Mouse (Mus musculus) 3134 (cell line): ENCODE data around the gene Cnn3.

Experiments used
- DNase-seq: peaks from one replicate; pipeline ENCODE4 v3.0.0-alpha.2; 2011; ENCODE audit warnings: low spot score; ENCODE audit not compliant: insufficient read length; ENCODE audit errors: extremely low read depth

The Cnn3 gene

DNA sequence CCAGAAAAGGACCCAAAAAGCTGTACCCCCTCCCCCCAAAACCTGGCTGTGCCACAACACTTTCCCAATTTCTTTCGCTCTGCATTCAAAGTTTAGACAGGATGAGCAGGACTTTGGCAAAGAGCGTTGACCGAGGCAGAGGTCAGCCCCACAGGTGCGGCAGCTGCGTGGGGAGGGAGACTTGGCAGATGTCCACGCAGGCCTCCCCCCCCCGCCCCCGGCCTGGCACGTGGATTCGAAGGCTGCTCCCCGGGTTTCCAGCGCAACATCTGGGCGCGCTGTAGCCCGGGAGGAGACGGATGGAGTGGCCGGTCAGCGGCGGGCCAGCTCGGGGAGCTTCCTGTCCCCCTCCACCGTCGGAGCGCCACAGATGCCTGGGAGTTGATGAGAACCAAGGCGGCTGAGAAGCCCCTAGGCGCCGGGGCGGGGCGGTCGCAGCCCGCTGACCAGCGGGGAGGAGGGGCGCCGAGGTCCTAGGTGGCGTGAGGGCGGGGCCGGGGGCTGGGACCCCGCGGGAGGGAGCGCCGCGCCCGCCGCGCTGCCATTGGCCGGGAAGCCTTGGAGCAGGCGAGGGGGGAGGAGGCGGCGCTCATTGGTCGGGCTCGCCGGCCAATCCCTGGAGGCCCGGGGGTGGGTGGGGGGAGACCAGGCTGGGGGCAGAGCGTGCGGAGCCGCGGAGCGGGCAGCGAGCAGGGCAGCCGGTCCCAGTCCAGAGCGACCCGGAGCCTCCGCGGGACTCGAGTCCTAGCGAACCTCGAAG, at the start of gene Cnn3:
Cnn3 (plus strand) TSS at position 637 of the 760 bp plus-strand sequence.
- peak; percentile 95 for DNase-seq

DNA sequence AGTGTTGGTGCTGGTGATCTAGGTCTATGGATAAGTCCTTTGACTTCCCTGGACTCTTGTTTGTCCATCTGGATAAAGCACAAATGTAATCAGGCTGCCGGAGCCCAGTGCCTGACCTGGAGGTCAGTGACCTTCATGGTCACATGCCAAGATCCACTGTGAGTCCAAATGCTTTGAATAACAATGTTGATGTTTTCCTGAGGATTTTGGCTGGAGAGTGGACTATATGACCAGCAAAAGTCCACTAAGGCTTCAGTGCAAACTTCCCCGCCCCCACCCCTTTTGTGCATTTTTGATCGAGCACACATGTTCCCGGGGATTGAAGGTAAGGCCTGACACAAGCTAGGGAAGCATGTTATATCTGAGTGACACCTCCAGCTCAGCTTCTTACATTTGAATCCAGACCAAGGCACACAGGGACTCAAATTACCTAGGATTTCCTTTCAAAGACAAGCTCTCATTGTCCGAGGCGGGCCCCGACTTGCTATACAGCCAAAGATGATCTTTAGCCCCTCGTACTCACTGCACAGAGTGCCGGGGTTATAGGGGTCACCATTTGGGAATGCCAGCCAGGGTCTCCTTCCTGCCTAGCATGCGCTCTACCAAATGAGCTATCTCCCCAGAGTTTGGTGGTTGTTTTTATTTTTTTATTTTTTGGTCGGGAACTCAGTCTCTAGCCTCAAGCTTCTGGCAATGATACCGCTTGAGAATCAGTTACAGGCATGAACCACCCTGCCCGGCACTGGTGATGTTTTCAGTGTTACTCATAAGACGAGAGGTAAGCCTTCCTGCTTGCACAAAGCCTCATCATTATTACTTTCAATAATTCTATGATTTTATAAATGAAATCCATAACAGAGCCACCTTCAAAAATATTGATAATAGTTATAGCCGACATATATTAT, 47.3 kb upstream of the Cnn3 start:
- DNase-seq: peak; percentile 50

DNA sequence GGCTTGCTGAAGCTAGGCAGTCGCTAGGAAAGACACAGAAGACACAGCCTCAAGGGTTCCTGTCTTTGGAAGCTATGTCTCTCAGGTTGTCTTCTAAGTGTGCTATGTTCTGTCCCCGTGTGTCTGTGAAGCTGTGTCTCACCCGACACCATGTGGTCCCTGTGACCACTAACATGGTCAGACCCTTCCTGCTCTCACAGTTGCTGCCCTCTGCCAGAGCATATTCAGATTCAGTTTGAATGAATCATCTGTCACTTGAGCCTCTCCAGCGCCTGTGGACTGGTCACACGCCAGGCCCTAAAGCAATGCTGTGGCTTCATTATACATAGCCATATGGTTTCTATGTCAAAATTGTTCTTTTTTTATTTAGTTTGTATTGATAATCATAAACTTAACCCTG, 46.6 kb upstream of the Cnn3 start:
- peak; percentile 72 for DNase-seq

DNA sequence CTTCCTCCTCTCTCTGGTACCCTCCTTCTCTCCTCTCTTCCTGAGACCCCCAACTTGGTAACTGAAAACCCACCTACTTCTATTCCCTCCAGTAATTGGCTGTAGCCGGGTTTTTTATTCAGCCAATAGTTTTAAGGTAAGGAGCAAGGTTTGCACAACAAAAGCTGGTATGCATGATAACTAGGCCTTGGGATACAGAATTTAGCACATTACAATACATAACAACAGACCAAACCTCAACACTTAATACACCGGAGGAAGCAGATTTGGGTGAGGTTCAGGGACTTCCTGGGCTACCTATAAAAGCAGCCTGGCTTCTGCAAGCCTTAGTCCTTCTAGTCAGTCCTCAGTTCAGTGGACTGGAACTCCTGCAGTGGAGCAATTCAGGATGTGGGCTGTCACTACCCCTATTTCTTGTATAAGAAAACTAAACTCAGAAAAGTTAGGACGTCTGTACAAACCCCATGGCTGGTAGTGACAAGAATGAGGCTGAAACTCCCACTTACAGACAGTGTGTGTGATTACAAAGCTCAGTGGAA, 38.8 kb upstream of the Cnn3 start:
- no peak for DNase-seq

DNA sequence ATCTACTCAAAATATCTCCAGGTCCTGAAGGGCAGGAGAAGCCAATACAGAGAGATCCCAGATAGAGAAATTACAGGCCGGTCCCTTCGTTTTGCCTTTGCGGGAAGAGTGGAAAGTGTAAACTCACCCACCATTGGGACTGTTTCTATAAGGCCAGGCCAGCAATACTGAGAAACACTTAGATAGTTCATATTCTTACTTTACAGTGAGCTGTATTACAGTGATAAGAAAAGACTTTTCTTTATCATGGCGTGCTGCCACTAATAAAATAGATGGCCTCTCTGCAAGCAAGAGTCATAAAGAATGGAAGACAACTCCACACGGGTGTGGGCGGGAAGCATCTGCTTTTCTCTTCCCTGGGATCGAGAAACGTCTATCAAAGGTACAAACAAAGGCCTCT, 36.9 kb upstream of the Cnn3 start:
- no peak for DNase-seq

DNA sequence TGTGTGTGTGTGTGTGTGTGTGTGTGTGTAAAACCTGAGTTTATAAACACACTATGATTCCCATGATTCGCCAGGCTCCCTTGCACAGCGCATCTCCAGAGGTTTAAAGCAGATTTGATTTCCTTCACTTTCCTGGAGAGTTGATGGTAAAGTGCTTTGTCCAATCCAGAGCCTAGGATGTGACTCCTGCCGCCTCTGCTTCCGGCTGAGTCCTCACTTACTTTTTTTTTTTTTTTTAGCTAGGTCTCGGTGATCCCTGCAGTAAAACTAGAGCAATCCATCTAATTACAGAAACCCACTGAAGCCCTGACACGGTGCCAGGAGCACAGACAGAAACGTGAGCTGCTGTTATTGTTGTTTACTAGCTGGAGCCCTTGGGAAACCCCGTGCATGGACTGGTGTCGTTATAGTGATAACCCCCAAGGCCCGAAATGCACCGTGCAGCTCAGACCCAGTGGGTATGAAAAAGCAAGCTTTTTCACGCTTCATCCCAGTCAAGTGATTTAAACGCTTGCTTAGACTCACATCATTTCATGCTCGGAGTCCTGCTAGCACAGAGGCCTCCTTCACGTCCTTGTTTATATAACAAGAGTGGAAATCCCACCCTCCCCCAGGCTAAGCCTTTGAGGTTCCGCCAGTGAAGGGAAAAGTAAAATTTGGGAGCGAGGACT, 36.3 kb upstream of the Cnn3 start:
- no peak for DNase-seq

DNA sequence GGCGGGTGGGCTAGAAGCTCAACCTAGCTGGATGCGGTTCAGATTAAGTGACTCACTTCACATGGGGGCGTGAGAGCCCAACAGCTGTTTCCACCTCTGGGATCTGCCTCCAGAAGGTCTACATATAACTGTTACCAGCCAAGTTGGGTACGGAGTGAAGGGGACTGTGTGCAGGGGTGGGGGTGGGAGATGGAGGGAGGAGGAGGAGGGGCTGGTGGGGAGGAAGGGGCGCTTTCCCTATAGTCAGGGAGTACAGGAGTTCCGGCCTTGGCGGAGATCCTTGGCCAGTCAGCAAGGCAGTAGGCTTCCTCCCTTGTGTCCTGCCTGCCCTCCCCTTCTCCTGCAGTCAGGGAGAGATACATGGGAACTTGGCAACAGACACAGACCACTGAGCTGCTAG, 35.6 kb upstream of the Cnn3 start:
- DNase-seq: no peak

DNA sequence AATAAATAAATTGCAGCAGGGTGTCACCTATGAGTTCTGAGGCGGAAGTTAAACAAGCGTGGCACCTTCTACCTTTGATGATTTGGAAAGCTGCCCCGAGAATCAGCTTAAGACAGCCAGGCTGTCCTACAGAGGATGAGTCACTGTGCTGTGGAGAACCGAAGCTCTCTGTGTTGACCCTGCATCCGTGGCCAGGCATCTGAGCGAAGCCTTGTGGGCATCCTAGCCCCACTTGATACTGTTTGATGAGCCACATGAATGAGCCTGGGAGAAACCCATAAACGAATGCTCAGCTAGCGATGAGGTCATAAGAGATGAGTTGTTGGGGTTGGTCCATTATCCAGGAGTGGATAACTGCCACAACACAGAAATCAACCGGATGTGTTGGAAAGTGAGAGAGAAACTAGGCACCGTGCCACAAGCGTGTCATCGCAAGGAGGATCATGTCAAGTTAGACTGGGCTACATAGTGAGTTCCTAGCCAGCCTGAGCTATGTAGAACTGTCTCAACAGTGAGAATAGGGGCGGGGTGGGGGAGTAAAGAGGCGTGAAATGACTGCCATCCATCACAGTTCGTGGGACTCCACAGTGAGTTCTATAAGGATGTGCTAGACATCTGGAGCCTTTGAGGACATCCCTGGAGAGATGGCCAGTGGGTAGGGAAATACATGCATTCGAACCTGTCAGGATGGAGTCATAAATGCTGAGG, 30.6 kb upstream of the Cnn3 start:
- peak; percentile 44 for DNase-seq

DNA sequence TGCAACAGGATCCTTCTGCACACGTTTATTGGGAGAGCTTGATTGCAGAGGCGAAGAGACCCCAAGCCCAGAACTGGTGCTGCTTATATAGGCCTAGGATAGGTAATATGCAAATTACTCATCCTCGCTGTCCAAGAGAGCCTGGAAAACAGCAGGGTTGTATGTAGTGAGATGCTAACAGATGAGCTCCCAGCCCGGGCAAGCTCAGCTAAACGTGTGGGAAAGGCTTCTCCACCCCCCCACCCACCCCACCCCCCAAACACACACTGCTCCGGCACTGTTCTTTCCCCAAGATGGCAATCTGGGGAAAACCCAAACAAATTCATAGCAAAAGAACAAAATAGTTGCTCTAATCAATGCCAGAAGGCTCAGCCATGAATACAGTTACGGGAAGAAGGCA, 29.7 kb upstream of the Cnn3 start:
- DNase-seq: no peak

DNA sequence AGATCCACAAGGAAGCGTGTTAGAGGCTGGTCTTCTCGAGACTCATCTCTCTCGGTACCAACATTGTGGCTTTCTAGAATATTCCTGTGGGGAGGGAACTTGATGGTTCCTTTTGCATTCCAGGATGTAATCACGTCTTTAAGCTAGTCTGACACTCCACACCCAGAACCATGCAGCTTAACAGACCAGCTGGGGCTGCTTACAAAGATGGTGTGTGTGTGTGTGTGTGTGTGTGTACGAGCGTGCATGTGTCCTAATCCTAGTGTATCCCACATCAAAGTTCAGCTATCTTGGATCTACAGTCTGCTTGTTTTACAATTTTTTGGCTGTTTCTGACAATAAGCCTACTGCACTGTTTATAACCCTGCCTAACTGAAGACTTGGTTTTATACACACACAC, 29.3 kb upstream of the Cnn3 start:
- no peak for DNase-seq

DNA sequence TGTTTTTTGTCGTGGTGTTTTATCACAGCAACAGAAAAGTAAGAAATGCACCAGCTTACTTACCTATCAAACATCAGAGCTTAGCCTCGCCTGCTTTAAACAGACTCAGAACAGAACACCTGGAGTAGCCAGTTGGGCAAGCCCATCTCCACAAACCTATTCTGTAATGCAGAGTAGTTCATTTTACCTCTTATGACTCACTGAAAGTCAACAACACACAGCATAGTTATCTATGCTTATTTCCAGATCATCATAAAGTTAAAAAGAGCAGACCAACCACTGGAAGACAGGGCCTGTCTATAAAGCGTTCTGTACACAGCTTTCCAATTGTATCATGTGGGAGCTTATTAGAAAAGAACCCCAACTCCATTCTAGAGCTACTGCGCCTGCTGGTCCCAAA, 24.9 kb upstream of the Cnn3 start:
- no peak for DNase-seq

DNA sequence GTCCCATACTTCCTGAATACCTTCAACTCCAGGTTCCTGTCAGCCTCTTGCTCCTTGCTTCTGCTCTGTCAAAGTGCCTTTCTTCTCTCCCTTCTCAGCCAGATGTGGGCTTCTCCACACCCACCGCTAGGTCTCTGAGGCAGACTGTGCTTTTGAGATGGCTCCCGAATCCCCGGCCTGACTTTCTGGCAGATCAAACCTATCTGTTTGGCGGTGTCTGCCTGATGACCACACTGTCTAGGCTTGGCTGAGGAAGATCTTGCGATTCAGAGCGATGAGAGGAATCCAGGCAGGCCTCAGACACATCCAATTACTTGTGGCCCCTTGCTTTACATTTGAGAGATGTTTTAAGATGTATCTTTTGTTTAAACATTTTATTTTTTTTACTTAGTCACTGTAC, 24.2 kb upstream of the Cnn3 start:
- DNase-seq: no peak

DNA sequence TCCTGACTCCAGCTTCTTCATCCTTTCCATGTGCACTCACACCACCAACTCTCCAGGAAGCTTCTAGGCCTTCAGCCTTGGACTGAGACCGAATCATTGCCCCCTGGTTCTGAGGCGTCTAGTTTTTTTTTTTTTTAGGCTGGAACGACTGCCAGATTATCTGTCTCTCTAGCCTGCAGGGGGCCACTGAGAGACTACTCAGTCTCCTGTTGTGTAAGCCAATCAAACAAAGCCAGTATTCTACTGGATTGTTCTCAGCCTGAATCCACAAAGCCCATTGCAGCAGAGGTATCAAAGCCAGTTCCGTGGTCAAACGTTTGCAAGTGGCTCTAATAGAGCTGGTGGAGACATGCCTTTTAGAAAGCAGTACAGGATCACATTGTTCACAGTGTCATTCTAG, 22.8 kb upstream of the Cnn3 start:
- DNase-seq: no peak

DNA sequence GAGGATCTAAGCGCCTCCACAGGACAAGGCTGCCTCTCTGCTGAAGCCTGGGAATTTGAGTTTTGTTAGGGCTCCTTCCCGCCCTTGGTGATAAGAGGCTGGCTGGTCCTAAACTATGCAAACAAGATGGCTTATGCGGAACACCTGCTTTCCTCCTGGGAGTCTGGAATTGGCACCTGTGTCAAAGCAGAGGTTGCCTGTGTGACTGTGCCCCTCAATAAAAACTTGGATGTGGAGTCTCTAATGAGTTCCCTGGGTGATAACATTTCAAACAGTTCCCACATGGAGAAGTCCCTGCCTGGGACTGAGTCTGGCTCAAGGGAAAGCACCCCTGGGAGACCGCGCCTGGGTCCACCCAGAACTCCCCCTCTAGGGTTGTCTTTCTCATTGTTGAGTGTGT, 21.2 kb upstream of the Cnn3 start:
- no peak for DNase-seq

DNA sequence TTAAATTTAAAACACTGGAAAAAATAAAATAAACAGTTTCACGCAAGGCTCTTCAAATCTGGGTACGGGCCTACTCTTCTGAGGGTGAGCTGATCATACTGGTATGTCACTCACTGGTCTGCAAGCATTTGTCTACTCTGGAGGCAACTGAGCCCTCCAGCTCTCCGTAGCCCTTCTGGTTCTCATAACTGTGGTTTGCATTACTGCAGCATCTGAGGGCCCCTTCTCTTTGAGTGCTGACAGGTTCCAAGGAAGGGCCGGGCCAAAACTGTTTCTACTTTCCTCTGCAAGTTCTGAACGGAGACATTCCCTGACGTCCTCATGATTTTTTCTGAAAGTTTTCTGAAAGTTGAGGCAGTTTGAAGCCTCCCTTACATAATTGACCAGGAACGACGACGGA, 18.9 kb upstream of the Cnn3 start:
- DNase-seq: no peak

DNA sequence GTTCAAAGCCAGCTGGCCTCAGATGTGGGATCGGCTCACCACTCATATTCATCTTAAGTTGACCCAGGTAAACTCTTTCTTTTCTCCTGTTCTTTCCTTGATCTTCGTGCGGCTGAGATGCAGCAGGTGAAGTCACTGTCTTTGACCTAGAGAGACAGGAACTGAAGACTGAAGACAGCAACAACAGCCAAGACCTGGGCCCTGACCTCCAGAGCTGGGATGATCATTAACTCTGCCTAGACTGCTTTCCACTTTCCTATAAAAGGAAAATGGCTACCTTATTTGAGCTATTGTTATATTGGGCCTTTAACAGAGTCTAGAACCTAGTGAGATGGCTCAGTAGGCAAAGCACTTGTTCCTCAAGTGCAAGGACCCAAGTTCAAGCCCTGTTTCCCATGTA, 17.9 kb upstream of the Cnn3 start:
- DNase-seq: no peak

DNA sequence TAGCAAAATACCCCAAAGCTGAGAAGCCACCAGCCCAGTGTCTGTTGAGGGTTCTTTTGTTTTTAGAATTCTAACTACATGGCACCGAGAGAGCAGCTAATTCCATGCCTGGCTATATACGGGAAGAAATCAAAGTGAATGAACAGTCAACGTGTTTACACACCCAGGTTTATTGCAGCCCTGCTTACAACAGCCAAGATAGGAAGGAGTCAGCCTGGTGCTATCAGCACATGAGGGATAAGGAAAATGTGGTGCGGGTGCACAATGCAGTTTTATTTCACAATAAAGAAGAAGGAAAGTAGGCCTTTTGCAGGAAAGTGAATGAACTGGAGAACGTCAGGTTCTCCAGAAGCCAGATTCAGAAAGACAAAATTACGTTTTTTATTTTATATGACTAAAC, 14.8 kb upstream of the Cnn3 start:
- DNase-seq: no peak

DNA sequence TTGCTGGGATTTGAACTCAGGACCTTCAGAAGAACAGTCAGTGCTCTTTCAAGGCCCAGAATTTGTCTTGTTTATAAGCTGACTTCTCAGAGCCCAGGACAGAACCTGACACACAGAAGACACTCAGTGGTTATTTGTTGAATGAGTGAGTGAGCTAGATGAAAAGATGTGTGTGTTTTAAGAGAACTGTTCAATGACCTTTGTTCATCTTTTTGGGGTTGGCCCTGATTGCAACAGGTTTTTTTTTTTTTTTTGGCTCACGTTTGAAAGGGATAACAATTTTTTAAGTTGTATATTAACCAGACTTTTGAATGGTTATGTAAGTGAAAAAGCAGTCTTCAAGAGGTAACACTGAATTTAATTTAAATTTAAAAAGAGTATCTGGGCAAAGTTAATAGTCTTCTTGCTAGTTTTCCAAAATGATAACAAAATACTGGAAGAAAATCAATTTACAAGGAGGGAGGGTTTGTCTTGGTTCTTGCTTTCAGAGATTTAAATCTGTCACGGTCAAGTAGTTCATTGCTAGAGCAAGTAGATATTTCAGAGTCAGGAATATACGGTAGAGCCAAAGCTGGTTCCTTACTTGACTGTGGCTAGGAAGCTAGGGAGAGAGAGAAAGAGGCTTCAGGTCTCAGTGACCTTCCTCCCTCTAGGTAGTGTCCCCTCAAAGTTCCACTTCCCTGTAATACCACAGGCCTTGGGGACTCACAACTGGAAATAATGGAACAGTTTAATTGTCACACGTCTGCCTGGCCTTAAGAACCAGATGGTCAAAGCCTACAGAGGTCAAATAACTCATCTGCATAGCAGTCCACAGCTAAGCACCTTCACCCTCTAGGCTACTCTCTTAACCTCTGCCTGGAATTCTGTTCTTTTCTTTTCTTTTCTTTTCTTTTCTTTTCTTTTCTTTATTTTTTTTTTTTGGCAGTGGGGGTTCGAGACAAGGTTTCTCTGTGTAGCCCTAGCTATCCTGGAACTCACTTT, 9.8 kb upstream of the Cnn3 start:
- DNase-seq: no peak
